Mouse (Mus musculus): ENCODE results near the gene Otog.

- TF ChIP-seq EP300 (IDR thresholded peaks at IDR 0.05; ENCODE audit: low read depth) (no peak), CTCF (IDR thresholded peaks at IDR 0.05; ENCODE audit: low read depth) (no peak)
Measured at GRCm38 (mm10) chr7:46285161-46285839, 44.5 kb downstream of the Otog start.

All from liver, embryonic 14.5 days (tissue).